Mouse (Mus musculus) G1E (cell line): ENCODE data around the gene Col1a2.

Source experiments
- CTCF ChIP-seq: IDR thresholded peaks from 2 replicates; pipeline ENCODE4 v1.5.1; 2012; ENCODE audit warnings: low read depth, low read length, inconsistent platforms, mixed read lengths
- POLR2AphosphoS5 ChIP-seq: IDR thresholded peaks from 2 replicates; pipeline ENCODE4 v1.6.1; 2012; ENCODE audit warnings: low read depth, low read length, inconsistent platforms; ENCODE audit not compliant: insufficient replicate concordance
- TAL1 ChIP-seq: conservative IDR thresholded peaks from 2 replicates; pipeline ENCODE4 v1.6.1; 2012; ENCODE audit warnings: low read depth, low read length, inconsistent platforms, mixed read lengths

DNA sequence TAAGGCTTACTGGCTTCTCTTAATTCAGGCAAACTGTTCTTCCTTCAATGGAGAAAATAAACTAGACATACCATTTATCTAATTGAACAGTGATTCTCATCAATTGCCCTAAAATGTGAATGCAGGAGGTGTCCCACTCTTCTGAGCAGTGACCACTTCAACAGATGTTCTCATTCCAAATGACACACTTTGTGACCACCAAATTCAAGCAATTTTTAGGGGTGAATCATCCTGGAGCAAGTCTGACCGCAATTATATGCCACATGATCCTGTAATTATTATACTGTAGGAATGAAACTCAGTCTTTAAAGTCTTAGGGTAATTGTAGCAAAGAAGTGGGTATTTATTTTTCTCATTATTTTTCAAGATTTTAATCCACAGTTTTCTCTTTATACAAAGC, 2.7 kb downstream of the Col1a2 start:
- no peak for TF ChIP-seq CTCF
- no peak for TF ChIP-seq TAL1
- TF ChIP-seq POLR2AphosphoS5 = no peak
